Mouse (Mus musculus): ENCODE results near the gene Cym. TPM values are rescaled to one million over a fixed set of nuclear protein-coding genes. Genes with fewer than 3 reads are reported as not detected.

Gene Cym
- total RNA-seq (2012; rRNA removed): not detected in 2 replicates

DNA sequence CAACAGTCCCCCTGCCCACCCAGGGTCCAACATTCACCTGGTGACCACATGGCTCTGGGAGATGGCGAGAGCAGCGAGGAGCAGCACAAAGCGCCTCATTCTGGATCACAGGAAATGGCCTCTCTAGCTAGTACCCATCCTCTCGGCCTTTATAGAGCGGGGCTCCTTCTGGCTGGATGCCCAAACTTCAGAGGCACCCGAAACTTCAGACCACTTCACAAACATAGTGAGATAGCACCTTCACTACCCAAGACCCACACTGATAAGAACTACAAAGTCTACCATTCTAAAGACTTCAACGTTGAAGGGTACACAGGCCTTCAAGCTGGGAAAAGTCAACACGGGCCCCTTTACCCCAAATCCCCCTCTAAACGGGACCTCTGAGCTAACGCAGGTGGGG is at the start of gene Cym:
Gene Cym (minus strand): TSS at position 125 of the 400 bp plus-strand sequence.
- Histone ChIP-seq H3K9ac (ENCODE audit: insufficient read depth, low read depth, low read length, poor library complexity, severe bottlenecking) (no peak within 1 kb of the TSS), H3K36me3 (ENCODE audit: control insufficient read depth, insufficient read depth, low read length, poor library complexity, severe bottlenecking) (no peaks in the 10 kb centered on the region), H3K4me3 (ENCODE audit: insufficient read depth in 1 of 2, low read depth in 1 of 2, low read length in 2 of 2, poor library complexity in 1 of 2, severe bottlenecking in 1 of 2) (no peak within 1 kb of the TSS), H3K27ac (ENCODE audit: insufficient read depth, low read depth, low read length, poor library complexity, severe bottlenecking) (no peak within 1 kb of the TSS), H3K9me3 (ENCODE audit: control insufficient read depth, insufficient read depth, low read depth, low read length) (no peaks in the 10 kb centered on the region), H3K4me1 (ENCODE audit: control insufficient read depth in 2 of 2, insufficient read depth in 2 of 2, low read length in 2 of 2, poor library complexity in 1 of 2) (no peaks in the 10 kb centered on the region)
- in situ Hi-C loops (cut with MboI; ENCODE audit: low sequenced_read_pairs in 2 of 2, unreplicated experiment in 2 of 2): no loop called here
- no peak for TF ChIP-seq ZC3H11A (IDR thresholded peaks at IDR 0.05; ENCODE audit: borderline replicate concordance, low read depth, low read length)
- no peak for TF ChIP-seq CHD2 (IDR thresholded peaks at IDR 0.05; ENCODE audit: low read depth, low read length)
- TF ChIP-seq ZNF384 (IDR thresholded peaks at IDR 0.05; ENCODE audit: low read depth, low read length): no peak
- no peak for TF ChIP-seq MAFK (IDR thresholded peaks at IDR 0.05; ENCODE audit: insufficient read depth, low read depth, low read length)
- TF ChIP-seq HCFC1 (IDR thresholded peaks at IDR 0.05; ENCODE audit: borderline replicate concordance, insufficient read depth, low read length): no peak
- no peak for DNase-seq (ENCODE audit: low read depth, low spot score)

DNA sequence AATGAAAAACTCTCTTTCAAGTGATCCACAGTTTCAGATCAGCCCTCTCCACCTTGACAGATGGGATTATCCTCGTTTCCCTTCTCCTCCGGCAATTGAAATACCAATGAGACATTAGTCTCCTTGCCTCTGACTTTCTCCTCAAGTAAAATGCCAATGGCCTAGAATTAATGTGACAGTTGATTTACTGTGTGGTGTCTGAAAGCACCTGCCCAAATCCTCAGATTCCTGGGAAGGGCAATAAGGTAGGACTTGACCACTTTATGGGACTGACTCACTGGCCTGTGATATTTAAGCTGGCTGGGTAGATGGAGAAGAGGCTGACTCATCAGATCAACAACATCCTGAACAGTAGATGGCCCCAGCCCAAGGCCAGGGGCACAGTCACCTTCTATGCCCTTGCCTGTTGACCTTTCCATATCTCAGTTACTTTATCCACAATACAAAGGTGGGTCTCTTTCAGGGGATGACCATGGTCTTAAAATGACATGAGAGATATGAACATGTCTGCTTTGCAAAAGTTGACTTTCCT is 45.3 kb upstream of the Cym start:
- Histone ChIP-seq H3K9me3 (ENCODE audit: control insufficient read depth, insufficient read depth, low read depth, low read length) (no peaks in the 10 kb centered on the region), H3K27ac (ENCODE audit: insufficient read depth, low read depth, low read length, poor library complexity, severe bottlenecking) (no peak overlapping the region), H3K9ac (ENCODE audit: insufficient read depth, low read depth, low read length, poor library complexity, severe bottlenecking) (no peak overlapping the region), H3K36me3 (ENCODE audit: control insufficient read depth, insufficient read depth, low read length, poor library complexity, severe bottlenecking) (no peaks in the 10 kb centered on the region), H3K4me3 (ENCODE audit: insufficient read depth in 1 of 2, low read depth in 1 of 2, low read length in 2 of 2, poor library complexity in 1 of 2, severe bottlenecking in 1 of 2) (no peak overlapping the region), H3K4me1 (ENCODE audit: control insufficient read depth in 2 of 2, insufficient read depth in 2 of 2, low read length in 2 of 2, poor library complexity in 1 of 2) (no peaks in the 10 kb centered on the region)
- TF ChIP-seq CHD2 (IDR thresholded peaks at IDR 0.05; ENCODE audit: low read depth, low read length): no peak
- no peak for TF ChIP-seq MAFK (IDR thresholded peaks at IDR 0.05; ENCODE audit: insufficient read depth, low read depth, low read length)
- TF ChIP-seq ZNF384 (IDR thresholded peaks at IDR 0.05; ENCODE audit: low read depth, low read length): no peak
- no peak for TF ChIP-seq ZC3H11A (IDR thresholded peaks at IDR 0.05; ENCODE audit: borderline replicate concordance, low read depth, low read length)
- TF ChIP-seq HCFC1 (IDR thresholded peaks at IDR 0.05; ENCODE audit: borderline replicate concordance, insufficient read depth, low read length): no peak
- in situ Hi-C loops (cut with MboI; ENCODE audit: low sequenced_read_pairs in 2 of 2, unreplicated experiment in 2 of 2): no loop called here
- no peak for DNase-seq (ENCODE audit: low read depth, low spot score)

DNA sequence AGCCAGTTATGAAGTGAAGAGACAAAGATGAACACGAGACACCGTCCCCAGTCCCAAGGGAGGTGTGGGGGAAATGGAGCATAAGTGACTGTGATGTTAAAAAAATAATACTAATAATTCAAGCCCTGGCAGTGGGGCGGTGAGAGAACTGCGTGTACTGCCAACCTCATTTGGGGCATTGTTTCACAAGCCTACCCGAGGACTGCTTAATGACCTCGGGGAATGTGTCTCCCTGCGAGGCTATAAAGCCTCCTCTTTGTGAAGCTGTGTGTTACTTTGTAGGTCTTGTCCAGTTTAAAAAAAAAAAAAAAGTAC is 40.3 kb upstream of the Cym start:
- in situ Hi-C loops (cut with MboI; ENCODE audit: low sequenced_read_pairs in 2 of 2, unreplicated experiment in 2 of 2): no loop called here
- H3K4me1 ChIP-seq (ENCODE audit: control insufficient read depth in 2 of 2, insufficient read depth in 2 of 2, low read length in 2 of 2, poor library complexity in 1 of 2): no peaks in the 10 kb centered on the region
- no peak overlapping the region for H3K27ac ChIP-seq (ENCODE audit: insufficient read depth, low read depth, low read length, poor library complexity, severe bottlenecking)
- no peak for DNase-seq (ENCODE audit: low read depth, low spot score)
- H3K4me3 ChIP-seq (ENCODE audit: insufficient read depth in 1 of 2, low read depth in 1 of 2, low read length in 2 of 2, poor library complexity in 1 of 2, severe bottlenecking in 1 of 2): no peak overlapping the region
- no peaks in the 10 kb centered on the region for H3K9me3 ChIP-seq (ENCODE audit: control insufficient read depth, insufficient read depth, low read depth, low read length)
- H3K36me3 ChIP-seq (ENCODE audit: control insufficient read depth, insufficient read depth, low read length, poor library complexity, severe bottlenecking): no peaks in the 10 kb centered on the region
- H3K9ac ChIP-seq (ENCODE audit: insufficient read depth, low read depth, low read length, poor library complexity, severe bottlenecking): no peak overlapping the region
- TF ChIP-seq MAFK (IDR thresholded peaks at IDR 0.05; ENCODE audit: insufficient read depth, low read depth, low read length): no peak
- TF ChIP-seq ZNF384 (IDR thresholded peaks at IDR 0.05; ENCODE audit: low read depth, low read length): no peak
- no peak for TF ChIP-seq HCFC1 (IDR thresholded peaks at IDR 0.05; ENCODE audit: borderline replicate concordance, insufficient read depth, low read length)
- TF ChIP-seq CHD2 (IDR thresholded peaks at IDR 0.05; ENCODE audit: low read depth, low read length): no peak
- TF ChIP-seq ZC3H11A (IDR thresholded peaks at IDR 0.05; ENCODE audit: borderline replicate concordance, low read depth, low read length): no peak

DNA sequence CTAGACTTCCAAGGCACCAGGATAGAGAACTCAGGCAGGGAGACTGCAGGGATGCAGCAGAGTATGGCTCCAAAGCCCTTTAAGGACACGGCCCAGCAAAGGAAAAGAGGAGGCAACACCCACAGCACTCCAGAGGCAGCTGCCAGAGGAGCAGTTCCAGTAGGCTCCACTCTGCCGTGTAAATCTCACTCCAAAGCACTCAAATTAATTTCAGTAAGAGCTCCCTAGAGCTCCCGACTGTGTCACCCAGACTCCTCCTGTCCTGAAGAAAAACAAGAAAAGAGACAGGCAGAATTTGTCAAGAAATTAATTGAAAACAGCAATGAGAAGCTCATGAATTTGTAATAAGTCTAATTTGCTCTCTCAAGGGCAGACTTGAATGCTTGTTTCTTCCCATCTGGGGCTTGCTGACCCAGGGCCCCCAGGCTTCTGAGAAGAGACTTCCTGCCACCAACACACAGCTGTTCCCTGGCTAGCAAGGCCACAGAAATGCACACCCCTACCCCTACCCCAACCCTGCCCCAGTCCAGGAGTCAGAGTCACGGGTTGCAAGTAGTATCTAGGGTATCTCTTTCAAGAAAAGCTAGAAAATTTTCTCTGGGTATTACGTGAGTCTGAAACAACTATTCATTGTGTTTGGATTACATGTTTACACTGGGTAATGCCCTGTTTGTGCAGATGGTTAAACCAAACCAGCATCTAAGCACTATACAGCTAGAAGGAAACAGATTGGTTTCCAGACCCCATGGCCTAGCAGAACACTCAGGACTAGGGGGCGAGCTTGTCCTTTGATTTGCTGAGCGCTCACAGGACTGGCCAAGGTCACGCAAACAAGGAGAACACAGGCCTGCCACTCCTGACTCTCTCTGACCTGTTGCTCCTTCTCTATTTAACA is 39.7 kb upstream of the Cym start:
- H3K9me3 ChIP-seq (ENCODE audit: control insufficient read depth, insufficient read depth, low read depth, low read length): no peaks in the 10 kb centered on the region
- H3K4me1 ChIP-seq (ENCODE audit: control insufficient read depth in 2 of 2, insufficient read depth in 2 of 2, low read length in 2 of 2, poor library complexity in 1 of 2): no peaks in the 10 kb centered on the region
- no peak overlapping the region for H3K27ac ChIP-seq (ENCODE audit: insufficient read depth, low read depth, low read length, poor library complexity, severe bottlenecking)
- in situ Hi-C loops (cut with MboI; ENCODE audit: low sequenced_read_pairs in 2 of 2, unreplicated experiment in 2 of 2): no loop called here
- TF ChIP-seq ZNF384 (IDR thresholded peaks at IDR 0.05; ENCODE audit: low read depth, low read length): no peak
- TF ChIP-seq MAFK (IDR thresholded peaks at IDR 0.05; ENCODE audit: insufficient read depth, low read depth, low read length): no peak
- TF ChIP-seq HCFC1 (IDR thresholded peaks at IDR 0.05; ENCODE audit: borderline replicate concordance, insufficient read depth, low read length): no peak
- no peak for TF ChIP-seq CHD2 (IDR thresholded peaks at IDR 0.05; ENCODE audit: low read depth, low read length)
- no peak for TF ChIP-seq ZC3H11A (IDR thresholded peaks at IDR 0.05; ENCODE audit: borderline replicate concordance, low read depth, low read length)
- no peak overlapping the region for H3K4me3 ChIP-seq (ENCODE audit: insufficient read depth in 1 of 2, low read depth in 1 of 2, low read length in 2 of 2, poor library complexity in 1 of 2, severe bottlenecking in 1 of 2)
- no peaks in the 10 kb centered on the region for H3K36me3 ChIP-seq (ENCODE audit: control insufficient read depth, insufficient read depth, low read length, poor library complexity, severe bottlenecking)
- H3K9ac ChIP-seq (ENCODE audit: insufficient read depth, low read depth, low read length, poor library complexity, severe bottlenecking): no peak overlapping the region
- no peak for DNase-seq (ENCODE audit: low read depth, low spot score)
